Mouse (Mus musculus) CD4-positive, CD25-positive, alpha-beta regulatory T cell, adult 4 months (primary cell): ENCODE measurements around the gene Bag2. TPM values are rescaled to one million over a fixed set of nuclear protein-coding genes. Genes with fewer than 3 reads are reported as not detected.

Experiments
- polyA plus RNA-seq, 2 experiments: library from polyadenylated mRNA; unstranded; fragments of 100-300 nt; shearing (Covaris generic); gene quantifications; one replicate each; pipeline ENCODE4 v1.2.1; 2017

Gene Bag2
- polyA plus RNA-seq, 2 experiments from 2014 or later: 0.91 to 2.3 TPM

Other genes starting within 250 kb of the Bag2 start
- 10 to 100 TPM; 19.8 to 23.3 TPM for gene Prim2, start 88.0 kb downstream of the Bag2 start, polyA plus RNA-seq
- gene Rab23, start 37.9 kb downstream of the Bag2 start, polyA plus RNA-seq: 1 to 10 TPM; 8.0 to 9.7 TPM
- gene Zfp451, start 56.8 kb upstream of the Bag2 start, polyA plus RNA-seq: 10 to 100 TPM; 10.9 to 12.1 TPM
- 1 to 10 TPM; 5.6 to 5.7 TPM for gene Bend6, start 150.0 kb upstream of the Bag2 start, polyA plus RNA-seq
- gene Dst, start 150.4 kb upstream of the Bag2 start, polyA plus RNA-seq: 10 to 100 TPM; 22.1 to 29.0 TPM